Mouse (Mus musculus) heart, embryonic 14.5 days (tissue): ENCODE data around the gene Pisd. TPM values are rescaled to one million over a fixed set of nuclear protein-coding genes. Genes with fewer than 3 reads are reported as not detected.
A peak's percentile ranks its signal among the peaks of the same experiment; 100 is the strongest.
"Not testable (repeated sequence)": the region's sequence is repeated elsewhere in the genome, so short reads cannot be mapped to it uniquely, and the experiment has no call there.

Experiments
- ATAC-seq: fragments of 200-750 bp; cut with Nextera tagmentation; 2 replicates; pipeline ENCODE4 v1.8.0; 2017; ENCODE audit warnings: low read depth, moderate TSS enrichment; ENCODE audit not compliant: insufficient number of reproducible peaks, insufficient read depth, low FRiP score
- H3K27ac ChIP-seq, 2 experiments: fragments of 200-500 bp in 1 of 2; fragments of 300-500 bp in 1 of 2; sonication (generic) in 1 of 2; replicated peaks in 1 of 2; 2 replicates each; pipeline ENCODE4 v1.5.1; 2012 to 2014; ENCODE audit warnings: low read depth in 2 of 2, low read length in 2 of 2, control low read depth in 1 of 2, mild to moderate bottlenecking in 1 of 2, mixed read lengths in 1 of 2; ENCODE audit not compliant: control insufficient read depth in 1 of 2, insufficient read depth in 1 of 2
- H3K27me3 ChIP-seq: fragments of 300-500 bp; sonication (generic); 2 replicates; pipeline ENCODE4 v1.6.1; 2014; ENCODE audit warnings: mild to moderate bottlenecking, low read length, control low read depth; ENCODE audit not compliant: control insufficient read depth, insufficient read depth
- H3K36me3 ChIP-seq: fragments of 300-500 bp; sonication (generic); 2 replicates; pipeline ENCODE4 v1.6.1; 2014; ENCODE audit warnings: mild to moderate bottlenecking, control low read depth, low read length, mixed read lengths; ENCODE audit not compliant: control insufficient read depth, insufficient read depth
- H3K4me1 ChIP-seq, 2 experiments: fragments of 200-500 bp in 1 of 2; fragments of 300-500 bp in 1 of 2; sonication (generic) in 1 of 2; 2 replicates each; pipeline ENCODE4 v1.6.1; 2012 to 2014; ENCODE audit warnings: low read length in 2 of 2, control low read depth in 1 of 2, mixed read lengths in 1 of 2; ENCODE audit not compliant: control insufficient read depth in 2 of 2, insufficient read depth in 2 of 2
- H3K4me2 ChIP-seq: fragments of 300-500 bp; sonication (generic); 2 replicates; pipeline ENCODE4 v1.6.1; 2014; ENCODE audit warnings: mild to moderate bottlenecking, low read length
- H3K4me3 ChIP-seq, 2 experiments: fragments of 200-500 bp in 1 of 2; fragments of 300-500 bp in 1 of 2; sonication (generic) in 1 of 2; 2 replicates each; pipeline ENCODE4 v1.5.1; 2012 to 2014; ENCODE audit warnings: low read length in 2 of 2, mild to moderate bottlenecking in 2 of 2, control low read depth in 1 of 2, low read depth in 1 of 2, moderate library complexity in 1 of 2; ENCODE audit not compliant: control insufficient read depth in 1 of 2, insufficient read depth in 1 of 2
- H3K9ac ChIP-seq: fragments of 300-500 bp; sonication (generic); 2 replicates; pipeline ENCODE4 v1.6.1; 2014; ENCODE audit warnings: mild to moderate bottlenecking, low read length
- H3K9me3 ChIP-seq: fragments of 300-500 bp; sonication (generic); 2 replicates; pipeline ENCODE4 v1.6.1; 2016; ENCODE audit warnings: low read length, control low read depth; ENCODE audit not compliant: control insufficient read depth
- WGBS: fragments of 180-500 bp; shearing (Covaris S2); extraction: QIAGEN DNeasy Blood & Tissue Kit; methylation state at CpG from one replicate; pipeline ENCODE4 v1.1.7; 2014; 5-methylcytosine and 5-hydroxymethylcytosine counted together
- polyA plus RNA-seq: library from polyadenylated mRNA; unstranded; fragments of >200 nt; fragmentation: Nextera tagmentation; extraction: Ambion mirVana; gene quantifications from 2 replicates; pipeline ENCODE4 v1.2.1, GENCODE M21; 2014

Gene Pisd
- polyA plus RNA-seq, 1 experiment from 2014 or later = 49.2 TPM

DNA sequence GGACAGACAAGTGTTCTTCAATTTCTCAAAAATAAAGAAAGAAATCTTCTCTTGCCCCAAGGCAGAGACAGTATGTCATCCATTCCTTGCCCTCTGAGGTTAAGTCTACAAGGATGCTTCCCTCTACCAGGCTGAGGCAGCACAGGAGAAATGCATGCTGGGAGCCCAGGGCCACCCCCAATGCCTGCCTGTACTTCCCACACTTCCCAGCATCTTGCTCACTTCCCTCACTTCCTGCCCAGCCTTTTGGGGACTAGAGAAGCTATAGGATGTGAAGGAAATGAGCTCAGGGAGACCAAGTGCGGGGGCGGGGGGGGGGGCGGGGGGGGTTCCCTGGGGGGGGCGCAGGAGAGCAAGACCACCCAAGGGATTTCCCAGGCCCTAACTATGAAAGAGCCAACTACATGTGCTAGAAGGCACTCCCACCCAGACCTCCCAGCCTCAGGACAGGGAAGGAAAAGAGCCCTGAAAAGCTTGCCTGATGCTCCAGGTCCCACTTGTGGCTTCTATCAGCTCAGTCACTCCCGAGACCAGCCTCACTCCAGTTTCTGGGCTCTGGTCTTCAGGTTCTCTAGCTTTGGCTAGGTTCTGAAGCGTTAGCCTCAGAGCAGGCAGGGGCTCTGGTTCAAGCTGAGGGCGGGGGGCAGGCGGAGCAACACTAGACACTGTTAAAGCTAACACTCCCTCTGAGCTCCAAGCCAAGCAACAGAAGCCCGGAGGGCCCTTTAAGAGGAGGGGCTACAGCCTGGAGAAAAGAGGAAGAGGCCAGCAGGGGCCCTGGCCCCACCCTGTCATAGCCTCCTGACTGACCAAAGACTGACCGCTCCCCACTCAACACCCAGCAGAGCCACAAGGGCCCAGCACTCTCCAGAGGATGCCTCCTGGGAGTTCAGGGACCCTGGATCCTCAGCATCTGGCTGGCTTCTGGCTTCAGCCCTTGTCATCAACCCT lies 39.5 kb downstream of the Pisd start:
- Histone ChIP-seq H3K9me3 (no peaks in the 10 kb centered on the region), H3K27ac (peak overlapping the region; percentile 84 to 89), H3K4me1 (peaks cover 4 to 18% of the 10 kb centered on the region in 2 experiments; a peak in 3 of 4 replicates), H3K36me3 (peaks cover 5% of the 10 kb centered on the region; the same call in 1 of the 2 replicates), H3K4me3 (peak overlapping the region; percentile 52 to 55), H3K9ac (peak overlapping the region; percentile 76), H3K27me3 (no peaks in the 10 kb centered on the region), H3K4me2 (peak overlapping the region; percentile 70)
- peak; percentile 89 for ATAC-seq
- 3% methylated on average over 10 of the region's 10 CpGs for WGBS

DNA sequence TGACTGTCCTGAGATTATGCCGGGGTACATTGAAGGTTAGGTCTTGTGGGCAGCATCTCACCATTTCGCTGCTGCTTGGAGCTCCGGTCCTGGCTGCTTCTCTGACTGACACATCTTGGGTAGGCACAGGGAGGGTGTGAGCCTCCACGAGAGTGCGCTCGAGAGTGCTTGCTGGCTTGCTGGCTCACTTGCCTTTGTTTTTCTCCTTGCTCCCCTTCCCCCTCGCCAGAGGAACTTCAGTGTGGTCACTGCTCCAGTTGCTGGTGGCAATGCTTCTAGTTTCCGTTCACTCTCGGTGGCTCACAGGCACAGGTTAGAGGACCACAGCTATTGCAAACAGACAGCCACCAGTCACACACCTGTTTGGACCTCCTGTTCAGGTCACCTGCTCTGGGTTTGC lies 43.3 kb downstream of the Pisd start:
- Histone ChIP-seq H3K4me3 (no peak overlapping the region), H3K27me3 (no peaks in the 10 kb centered on the region), H3K27ac (no peak overlapping the region), H3K36me3 (peaks cover 17% of the 10 kb centered on the region; the same call in 1 of the 2 replicates), H3K4me1 (peaks cover 4 to 18% of the 10 kb centered on the region in 2 experiments; a peak in 3 of 4 replicates), H3K9ac (no peak overlapping the region), H3K4me2 (no peak overlapping the region), H3K9me3 (no peaks in the 10 kb centered on the region)
- no peak for ATAC-seq
- WGBS = 67% methylated on average over 9 of the region's 9 CpGs

DNA sequence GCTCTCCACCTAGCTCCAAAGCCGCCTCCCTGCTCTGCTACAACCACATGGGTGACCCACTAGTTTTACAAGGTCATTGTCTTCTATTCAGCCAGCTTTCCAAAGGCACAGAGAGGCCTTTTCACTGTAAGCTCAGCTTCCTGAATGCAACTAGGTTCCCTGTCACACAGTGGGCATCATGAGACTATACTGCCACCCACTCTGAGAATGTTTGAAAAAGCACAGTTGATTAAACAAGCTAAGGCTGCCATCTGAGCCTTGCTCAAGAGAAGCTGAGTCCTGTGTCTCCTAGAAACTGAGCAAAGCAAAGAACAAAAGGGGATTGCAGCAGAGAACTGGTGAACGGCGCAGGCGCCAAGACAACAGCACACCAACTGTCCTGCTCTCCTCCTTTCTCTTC lies 44.1 kb downstream of the Pisd start:
- ATAC-seq, H3K4me2 ChIP-seq, H3K27me3 ChIP-seq, H3K9me3 ChIP-seq, H3K9ac ChIP-seq, H3K27ac ChIP-seq, H3K4me3 ChIP-seq: not testable (repeated sequence)
- Histone ChIP-seq H3K36me3 (peaks cover 19% of the 10 kb centered on the region; the same call in 1 of the 2 replicates), H3K4me1 (peaks cover 4 to 15% of the 10 kb centered on the region in 2 experiments; a peak in 3 of 4 replicates)
- WGBS = 85% methylated on average over 4 of the region's 4 CpGs

DNA sequence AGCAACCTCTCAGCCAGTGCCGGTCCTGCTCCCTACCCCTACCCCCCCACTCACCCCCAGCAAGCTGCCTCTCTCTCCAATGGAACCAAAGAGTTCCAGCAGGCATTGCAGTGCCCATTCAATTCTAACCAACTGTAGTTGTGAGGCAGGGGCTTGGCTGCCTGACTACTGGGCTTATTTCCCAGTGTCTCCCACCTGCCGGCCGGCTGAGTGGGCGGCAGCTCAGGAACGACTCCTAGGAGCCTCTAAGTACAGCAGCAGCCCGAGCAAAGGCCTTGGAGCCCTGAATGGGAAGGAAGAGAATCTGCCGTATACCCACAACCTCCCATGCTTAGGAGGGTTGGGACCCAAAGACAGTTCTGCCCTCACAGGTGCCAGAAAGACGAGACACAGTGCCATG lies 44.6 kb downstream of the Pisd start:
- not testable (repeated sequence) for H3K9me3 ChIP-seq, H3K4me3 ChIP-seq, H3K27me3 ChIP-seq, H3K27ac ChIP-seq, H3K4me2 ChIP-seq, H3K9ac ChIP-seq, ATAC-seq
- H3K36me3 ChIP-seq = peaks cover 19% of the 10 kb centered on the region; the same call in 1 of the 2 replicates
- 89% methylated on average over 8 of the region's 8 CpGs for WGBS
- H3K4me1 ChIP-seq = peaks cover 4 to 11% of the 10 kb centered on the region in 2 experiments; a peak in 3 of 4 replicates

DNA sequence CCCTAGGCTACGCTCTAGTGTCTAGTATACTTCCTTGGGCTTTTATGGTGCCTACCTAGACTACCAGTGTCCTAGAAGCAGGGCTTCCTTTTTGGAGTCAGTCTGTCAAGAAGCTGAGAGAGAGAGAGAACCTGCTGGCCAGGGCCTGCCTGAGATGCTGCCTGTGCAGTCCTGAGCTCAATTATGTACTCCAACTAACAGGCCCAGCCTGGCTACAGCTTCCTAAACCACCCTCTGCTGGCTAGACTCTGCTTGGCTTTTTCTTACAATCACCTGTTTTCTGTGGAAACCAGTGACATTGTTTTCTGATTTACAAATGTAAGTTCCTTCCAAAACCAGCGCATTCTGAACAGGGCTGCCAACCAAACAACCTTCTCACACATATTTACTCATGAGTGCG lies 45.3 kb downstream of the Pisd start:
- Histone ChIP-seq H3K9me3 (no peaks in the 10 kb centered on the region), H3K4me3 (no peak overlapping the region), H3K36me3 (peaks cover 24% of the 10 kb centered on the region), H3K27ac (no peak overlapping the region), H3K27me3 (no peaks in the 10 kb centered on the region), H3K4me2 (no peak overlapping the region), H3K4me1 (peaks cover under 1 to 5% of the 10 kb centered on the region in 2 experiments; a peak in 3 of 4 replicates), H3K9ac (no peak overlapping the region)
- WGBS = 89% methylated on average over 3 of the region's 3 CpGs
- ATAC-seq = no peak

DNA sequence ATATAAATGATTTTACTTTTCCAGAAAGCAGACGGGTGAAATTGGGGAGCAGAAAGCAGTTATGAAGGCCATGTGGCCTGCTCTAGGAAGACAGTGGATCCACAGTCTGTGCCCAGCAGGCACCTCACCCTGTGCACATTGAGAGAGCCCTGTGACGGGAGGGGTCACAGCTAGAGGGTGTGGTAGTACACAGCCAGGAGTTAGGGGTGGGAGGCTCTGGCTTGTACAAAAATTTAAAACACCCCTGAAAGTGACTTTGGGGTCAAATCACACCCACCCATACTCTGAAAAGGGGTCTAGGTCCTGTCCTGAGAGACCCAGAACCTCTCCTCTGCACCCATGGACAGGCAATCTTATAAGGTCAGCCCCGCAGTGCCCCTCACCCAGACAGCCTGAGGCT lies 48.7 kb downstream of the Pisd start:
- H3K27ac ChIP-seq, H3K4me2 ChIP-seq, H3K4me1 ChIP-seq, H3K4me3 ChIP-seq, H3K27me3 ChIP-seq, H3K9ac ChIP-seq, H3K9me3 ChIP-seq: not testable (repeated sequence)
- WGBS = 87% methylated on average over 3 of the region's 3 CpGs
- peaks cover 24% of the 10 kb centered on the region for H3K36me3 ChIP-seq
- peak; percentile 13; the same call in 1 of the 2 replicates for ATAC-seq

DNA sequence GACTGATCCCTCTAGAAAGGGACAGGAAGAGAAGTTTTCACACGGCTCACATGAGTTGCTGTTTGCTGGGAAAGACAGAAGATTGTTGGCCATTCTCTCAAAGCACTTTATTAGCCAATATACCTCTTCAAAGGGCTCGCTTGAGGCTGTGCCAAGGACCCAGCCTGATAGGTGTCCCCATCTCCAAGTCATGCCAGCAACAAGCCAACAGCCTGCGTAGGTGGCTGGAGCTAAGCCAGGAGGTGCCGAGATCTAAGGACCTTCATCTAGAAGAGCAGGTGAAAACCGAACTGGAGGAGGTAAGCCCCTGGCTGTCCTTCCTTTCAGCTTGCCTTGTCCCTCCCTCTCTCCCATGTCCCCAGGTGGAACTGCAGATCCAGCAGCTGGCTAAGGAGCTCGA lies 49.7 kb downstream of the Pisd start:
- no peak overlapping the region for H3K27ac ChIP-seq
- 94% methylated on average over 6 of the region's 6 CpGs for WGBS
- no peak overlapping the region for H3K4me3 ChIP-seq
- peaks cover 24% of the 10 kb centered on the region for H3K36me3 ChIP-seq
- H3K4me2 ChIP-seq = no peak overlapping the region
- no peaks in the 10 kb centered on the region for H3K4me1 ChIP-seq
- ATAC-seq = no peak
- H3K9ac ChIP-seq = no peak overlapping the region
- H3K27me3 ChIP-seq = no peaks in the 10 kb centered on the region
- H3K9me3 ChIP-seq = 0 out of 2 replicates have a peak, but pooled peaks cover 2% of the 10 kb centered on the region
